Mouse (Mus musculus) thymus, adult 2 months (tissue): ENCODE measurements around the gene Slc9a6.

ENCODE experiments used
- CTCF ChIP-seq: fragments of 200-500 bp; IDR thresholded peaks from 2 replicates; pipeline ENCODE4 v1.5.1; 2012; ENCODE audit warnings: mild to moderate bottlenecking, control low read depth, low read length, moderate library complexity, borderline replicate concordance; ENCODE audit not compliant: control insufficient read depth, poor library complexity, insufficient read depth; ENCODE audit errors: extremely low read depth
- POLR2A ChIP-seq: fragments of 200-500 bp; IDR thresholded peaks from 2 replicates; pipeline ENCODE4 v1.6.1; 2012; ENCODE audit warnings: mild to moderate bottlenecking, low read length, control low read depth, moderate library complexity; ENCODE audit not compliant: control insufficient read depth, poor library complexity, insufficient read depth; ENCODE audit errors: extremely low read depth

GRCm38 (mm10) chrX:56615236-56615635 lies 5.7 kb downstream of the Slc9a6 start:
- TF ChIP-seq POLR2A: no peak
- TF ChIP-seq CTCF: no peak
